Mouse (Mus musculus): ENCODE measurements at regions not wholly inside any gene's neighbourhood (a gene's known extent, or its start where the extent isn't known, plus 50 kb on each side); places are given as distances from the start of the nearest gene placed in this dataset.
"Not testable (repeated sequence)": the region's sequence is repeated elsewhere in the genome, so short reads cannot be mapped to it uniquely, and the experiment has no call there.

DNA sequence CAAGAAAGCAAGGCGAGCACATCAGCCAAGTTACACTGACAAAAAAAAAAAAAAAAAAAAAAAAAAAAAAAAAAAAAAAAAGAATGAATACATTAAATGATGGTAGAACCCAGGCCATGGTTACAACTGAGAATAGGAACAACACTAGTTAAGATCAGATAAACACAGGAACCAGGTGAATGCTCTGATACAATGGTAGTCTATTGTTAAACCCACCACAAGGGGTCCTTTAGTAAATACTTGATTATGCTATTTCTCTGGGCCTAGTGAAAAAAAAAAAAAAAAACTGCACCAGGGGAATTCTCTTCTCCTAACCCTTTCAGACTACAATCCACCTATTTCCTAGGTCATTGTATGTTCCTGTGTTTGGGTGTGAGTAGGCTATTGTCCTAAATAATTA is 2289.7 kb downstream of the Cntnap5b start:
- no peak for DNase-seq

DNA sequence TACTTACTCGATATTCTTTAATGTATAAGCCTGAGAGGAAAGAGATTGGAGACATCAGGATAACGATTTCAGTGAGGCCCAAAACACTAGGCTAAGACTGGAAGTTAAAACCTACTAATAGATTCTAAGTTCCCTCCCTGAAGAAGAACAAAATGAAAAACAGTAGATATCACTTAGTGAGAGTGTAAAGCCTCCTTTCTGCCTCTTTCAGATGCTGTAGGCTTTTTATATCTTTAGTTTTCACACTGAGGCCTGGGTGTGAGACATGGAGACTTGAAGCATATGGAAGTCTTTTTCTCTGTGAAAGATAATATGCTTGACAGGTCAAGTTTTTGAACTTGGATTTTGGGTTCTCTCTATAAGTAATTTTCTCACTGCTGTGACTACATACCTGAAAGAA is 2333.1 kb downstream of the Cntnap5b start:
- no peak for DNase-seq

DNA sequence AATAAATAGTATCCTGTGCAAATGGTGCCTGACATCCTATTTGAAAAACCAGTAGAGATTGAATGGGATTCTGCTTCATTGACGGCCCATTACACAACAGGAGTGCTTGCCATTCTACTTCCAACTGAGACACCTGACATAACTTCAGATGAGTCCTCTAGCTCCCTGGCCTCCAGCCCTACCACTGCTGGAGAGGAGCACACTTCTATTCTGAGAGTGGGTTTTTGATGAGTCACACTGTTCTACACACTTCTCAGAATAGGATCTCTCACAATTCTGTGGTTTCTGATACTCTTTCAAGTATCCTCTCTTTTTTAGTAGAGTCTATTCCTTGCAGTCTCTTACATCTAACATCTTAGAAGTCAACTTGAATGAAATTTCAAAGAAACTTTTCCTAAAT is 2366.5 kb downstream of the Cntnap5b start:
- peak; percentile 5 for DNase-seq

DNA sequence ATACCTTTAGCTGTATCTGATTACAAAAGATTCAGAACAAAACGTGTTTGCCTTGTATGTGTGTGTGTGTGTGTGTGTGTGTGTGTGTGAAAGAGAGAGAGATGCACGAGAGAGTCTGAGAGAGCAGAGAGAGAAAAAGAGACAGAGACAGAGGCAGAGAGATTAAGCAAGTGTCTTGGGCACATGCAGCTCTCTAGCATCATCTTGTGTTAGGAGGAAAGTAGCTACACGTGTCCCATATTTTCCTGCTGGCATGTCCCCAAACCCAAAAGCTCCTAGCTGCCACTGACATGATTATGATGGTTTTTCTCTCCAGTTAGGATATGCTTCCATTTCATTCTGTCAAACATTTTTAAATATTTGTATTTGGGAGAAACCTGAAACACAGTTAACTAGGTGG is 2373.8 kb downstream of the Cntnap5b start:
- no peak for DNase-seq

DNA sequence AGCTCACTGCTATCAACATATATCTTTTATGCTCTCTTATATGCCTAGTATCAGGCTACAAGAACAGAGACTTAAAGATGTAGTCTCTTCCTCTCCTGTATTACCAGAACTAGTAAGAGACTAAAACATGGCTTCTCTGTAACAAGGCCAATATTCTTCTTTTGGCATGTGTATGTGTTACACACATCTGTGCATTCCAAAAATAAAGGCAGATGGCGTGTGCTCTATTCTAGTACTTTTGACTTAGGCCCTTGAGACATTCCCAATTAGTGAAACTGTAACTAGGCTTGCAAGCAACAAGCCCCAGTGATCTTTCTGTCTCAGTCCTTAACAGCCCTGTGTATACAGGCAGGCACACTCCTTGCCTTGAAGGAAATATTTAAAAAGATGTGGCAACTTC is 2394.1 kb downstream of the Cntnap5b start:
- DNase-seq = no peak

DNA sequence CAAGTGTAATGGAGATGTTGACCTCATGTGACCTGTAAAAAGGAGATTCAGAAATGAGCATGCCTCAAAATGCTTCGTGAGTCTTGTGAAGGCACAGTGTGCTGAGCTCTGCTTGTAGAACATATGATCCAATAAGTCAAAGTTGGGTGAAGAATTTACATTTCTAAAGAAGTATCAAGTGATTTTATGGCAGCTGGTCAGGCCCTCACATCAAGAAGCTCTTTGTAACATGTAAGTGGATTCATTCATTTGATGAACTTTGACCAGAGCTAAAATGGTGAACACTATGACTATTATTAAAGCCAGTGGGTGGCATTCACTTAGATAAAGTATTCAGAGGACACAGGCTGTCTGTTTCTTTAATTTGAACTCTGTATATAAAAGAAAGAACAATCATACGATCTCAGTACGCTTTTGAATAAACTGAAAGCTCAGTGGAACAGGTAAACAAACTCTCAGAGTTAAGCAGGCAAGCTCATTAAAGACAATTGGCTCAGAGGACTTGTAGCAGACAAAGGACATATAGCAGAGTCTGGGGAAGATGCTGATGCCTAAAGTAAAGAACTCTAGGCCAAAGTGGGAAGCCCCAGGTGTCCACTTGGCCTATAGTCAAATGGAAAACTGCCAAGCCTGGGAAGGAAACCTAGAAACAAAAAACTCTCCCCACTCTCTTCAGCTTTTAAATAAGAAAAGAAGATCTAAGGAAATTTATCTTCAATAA is 2398.2 kb downstream of the Cntnap5b start:
- no peak for DNase-seq

DNA sequence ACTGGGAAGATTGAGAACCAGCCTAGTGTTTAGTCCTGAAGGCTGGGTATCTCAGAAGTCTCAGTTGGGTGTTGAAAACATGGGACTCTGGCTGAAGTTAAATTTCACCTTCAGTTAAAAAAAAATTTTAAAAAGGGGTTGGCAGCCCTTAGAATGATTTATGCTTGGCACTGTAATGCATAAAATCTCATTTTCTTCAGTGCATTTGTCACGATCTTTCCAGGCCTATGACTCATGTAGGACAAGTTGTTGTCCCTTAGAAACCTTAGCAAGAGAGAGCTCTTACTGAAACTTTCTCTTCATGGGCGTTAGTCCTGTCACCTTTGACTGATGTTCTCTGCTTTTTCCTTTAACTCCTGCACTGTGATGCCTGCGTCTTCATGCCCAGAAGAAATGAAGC is 2413.4 kb downstream of the Cntnap5b start:
- no peak for DNase-seq

DNA sequence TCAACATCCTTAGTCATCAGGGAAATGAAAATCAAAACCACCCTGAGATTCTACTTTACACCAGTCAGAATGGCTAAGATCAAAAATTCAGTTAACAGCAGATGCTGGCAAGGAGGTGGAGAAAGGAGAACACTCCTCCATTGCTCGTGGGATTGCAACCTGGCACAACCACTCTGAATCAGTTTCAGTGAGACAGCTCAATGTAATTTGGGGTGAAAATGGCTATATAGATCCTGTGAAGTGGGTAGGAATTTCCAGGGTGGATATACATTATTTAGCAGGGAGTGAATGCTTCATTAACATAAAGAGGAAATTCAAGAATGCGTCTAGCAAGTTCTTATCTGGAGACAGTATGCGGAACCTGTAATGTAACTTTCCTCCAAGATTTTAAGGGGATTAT is 2462.9 kb downstream of the Cntnap5b start:
- DNase-seq = no peak

DNA sequence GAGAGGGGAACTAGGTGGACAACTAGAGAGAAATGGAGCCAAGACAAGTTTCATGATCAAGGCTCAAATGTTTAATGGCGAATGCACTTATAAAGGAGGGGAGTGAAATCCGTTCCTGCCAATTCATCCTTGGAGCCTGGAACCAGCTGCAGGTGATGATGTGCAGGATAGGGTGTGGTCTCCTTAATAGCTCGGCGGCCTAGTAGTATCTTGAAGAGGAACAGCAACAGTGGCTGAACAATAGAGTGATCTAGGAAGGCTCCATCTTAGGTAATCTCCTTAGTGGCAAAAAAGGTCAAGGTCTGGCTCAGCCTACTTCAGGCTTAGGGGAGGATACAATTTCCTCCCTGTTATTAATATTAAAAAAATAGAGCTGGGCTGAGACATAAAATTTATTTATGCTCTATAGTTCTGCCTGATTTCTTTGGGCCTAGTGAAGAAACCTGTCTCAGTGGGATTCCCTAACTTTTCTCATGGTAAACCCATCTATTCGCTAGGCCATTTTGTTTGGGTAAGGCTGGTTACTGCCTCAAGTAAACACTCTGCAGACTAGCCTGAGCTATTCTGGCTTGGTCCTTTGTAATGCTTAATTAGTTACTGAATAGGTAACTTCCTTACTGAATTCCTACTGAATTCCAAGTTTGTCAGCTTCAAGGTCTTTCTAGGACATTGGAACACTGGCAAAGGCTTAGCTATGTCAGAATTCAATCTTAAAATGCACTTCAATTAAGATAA is 2490.7 kb downstream of the Cntnap5b start:
- DNase-seq = not testable (repeated sequence)

DNA sequence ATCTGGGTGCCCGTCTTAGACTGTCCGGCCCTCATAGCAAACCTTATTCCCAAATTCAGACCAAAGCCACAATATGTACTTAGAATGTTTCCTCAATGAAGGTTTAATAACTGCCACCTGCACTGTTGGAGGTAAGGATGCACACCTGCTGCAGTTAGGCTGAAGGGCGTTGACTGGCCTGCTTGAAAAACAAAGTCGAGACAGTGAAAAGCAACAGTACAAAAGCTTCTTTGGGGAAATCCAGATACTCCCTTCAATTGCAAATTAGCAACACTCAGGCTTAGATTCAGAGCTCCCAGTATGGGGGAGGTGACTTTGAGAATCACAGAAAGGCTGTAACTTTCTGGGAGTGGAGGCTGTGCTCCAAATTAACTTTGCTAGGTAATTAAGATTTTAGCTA is 2491.9 kb downstream of the Cntnap5b start:
- not testable (repeated sequence) for DNase-seq

DNA sequence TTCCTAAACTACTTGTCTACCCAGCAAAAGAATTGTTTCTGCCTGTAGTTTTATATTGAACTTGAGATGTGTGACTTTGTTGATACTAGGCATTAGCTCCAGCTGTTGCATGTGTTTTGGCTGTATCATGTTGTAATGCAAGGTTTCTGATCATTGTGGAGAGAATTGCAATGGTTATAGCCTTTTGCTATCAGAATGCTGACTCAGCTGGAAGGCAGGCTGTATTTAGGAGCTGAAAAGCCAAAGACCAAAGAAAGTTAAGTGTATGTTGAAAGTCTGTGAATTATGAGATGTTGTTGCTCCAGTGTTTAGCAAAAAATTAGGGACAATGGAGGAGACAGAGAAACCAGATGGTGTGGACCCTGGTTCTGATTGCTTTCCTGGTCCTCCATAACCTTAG is 2493.9 kb upstream of the Cdh20 start:
- no peak for DNase-seq

DNA sequence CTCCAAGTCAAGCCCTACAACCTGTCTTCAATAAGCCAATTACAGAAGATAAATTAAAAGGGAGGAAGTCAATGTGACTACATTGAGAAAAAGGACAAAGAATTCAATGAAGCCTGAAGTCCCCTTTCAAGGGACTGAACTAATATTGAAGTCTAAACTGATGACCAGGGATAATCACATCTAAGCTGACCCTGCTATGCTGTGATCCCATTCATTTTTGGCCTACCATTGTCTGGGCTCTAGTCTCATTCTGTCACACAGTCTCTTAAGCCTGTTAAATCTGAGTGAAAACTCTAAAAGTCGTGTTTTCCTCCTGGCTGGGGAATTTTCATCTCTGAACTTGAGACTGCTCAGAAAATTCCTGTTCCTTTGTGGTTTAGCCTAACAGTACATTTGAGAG is 2480.0 kb upstream of the Cdh20 start:
- no peak for DNase-seq

DNA sequence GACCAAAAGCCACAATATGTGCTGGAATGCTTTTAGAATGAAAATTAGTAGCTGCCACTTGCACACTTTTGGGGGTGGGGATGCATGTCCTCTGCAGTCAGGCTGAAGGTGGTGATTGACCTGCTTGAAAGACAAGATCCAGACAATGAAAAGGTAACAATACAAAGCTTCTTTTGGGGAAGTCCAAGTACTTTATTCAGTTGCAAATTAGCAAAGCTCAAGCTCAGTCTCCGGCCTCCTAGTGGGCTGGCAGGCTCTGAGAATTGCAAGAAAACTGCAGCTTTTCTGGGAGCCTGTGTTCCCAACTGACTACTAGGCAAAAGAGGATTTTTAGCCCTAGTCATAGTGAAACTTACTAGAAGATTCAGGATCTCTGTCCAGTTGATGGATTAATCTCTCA is 2464.8 kb upstream of the Cdh20 start:
- no peak for DNase-seq

DNA sequence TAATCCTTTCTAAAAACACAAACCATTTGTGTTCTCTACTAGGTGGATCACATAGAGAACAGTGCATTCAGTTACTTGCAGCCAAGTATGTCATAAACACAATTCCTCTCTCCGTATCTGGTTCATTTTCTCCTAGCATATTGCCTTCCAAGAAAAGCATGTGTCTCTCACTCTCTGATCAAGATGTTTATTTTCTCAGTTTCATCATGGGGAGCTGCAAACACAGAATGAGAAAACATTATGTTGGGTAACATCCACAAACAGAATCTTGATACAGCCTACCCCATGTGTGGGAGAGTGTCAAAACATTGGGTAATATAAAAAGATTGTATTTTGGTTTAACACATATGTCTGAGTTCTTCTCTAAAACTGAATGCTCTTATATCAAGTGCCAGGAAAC is 2415.2 kb upstream of the Cdh20 start:
- DNase-seq = no peak

DNA sequence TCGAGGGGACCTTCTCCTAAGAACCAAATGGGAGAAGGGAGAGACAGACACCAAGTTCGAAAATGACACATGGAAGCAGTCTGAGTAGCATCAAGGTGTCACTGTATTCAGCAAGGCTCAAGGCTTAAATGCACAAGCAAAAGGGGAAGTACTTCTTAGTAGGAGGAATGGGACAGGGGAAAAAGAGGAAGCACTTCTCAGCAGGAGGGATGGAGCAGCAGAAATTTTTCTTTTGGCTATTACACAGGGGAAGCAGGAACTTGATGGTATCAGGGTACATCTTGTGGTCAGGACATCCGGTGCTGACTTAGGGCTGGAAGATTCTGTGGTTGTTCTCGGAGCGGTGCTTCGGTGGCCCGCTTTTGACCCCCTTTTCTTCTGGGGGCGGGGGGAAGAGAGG is 2410.4 kb upstream of the Cdh20 start:
- DNase-seq = not testable (repeated sequence)

DNA sequence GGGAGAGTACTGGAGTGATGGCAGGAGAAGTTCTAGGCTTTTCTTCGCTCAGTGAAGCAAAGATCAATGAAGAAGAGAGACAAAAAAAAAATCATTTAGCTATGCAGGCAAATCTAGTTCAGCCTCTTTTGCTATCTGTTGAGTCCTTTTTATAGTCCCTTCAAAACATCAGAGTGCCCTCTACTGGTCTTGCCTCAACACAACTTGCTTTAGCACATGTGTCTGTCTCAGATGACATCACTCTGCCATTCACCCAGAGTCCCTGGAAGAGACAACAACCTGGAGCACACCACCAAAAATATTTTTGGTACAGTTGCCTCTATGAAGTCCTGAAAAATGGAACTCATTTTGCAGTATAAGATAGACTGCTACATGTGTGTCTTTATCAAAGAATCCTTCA is 2389.7 kb upstream of the Cdh20 start:
- DNase-seq = no peak

Measured in right cerebral cortex, postnatal 25 days (tissue).